Mouse (Mus musculus): ENCODE measurements around the gene Ptgs2.

DNA sequence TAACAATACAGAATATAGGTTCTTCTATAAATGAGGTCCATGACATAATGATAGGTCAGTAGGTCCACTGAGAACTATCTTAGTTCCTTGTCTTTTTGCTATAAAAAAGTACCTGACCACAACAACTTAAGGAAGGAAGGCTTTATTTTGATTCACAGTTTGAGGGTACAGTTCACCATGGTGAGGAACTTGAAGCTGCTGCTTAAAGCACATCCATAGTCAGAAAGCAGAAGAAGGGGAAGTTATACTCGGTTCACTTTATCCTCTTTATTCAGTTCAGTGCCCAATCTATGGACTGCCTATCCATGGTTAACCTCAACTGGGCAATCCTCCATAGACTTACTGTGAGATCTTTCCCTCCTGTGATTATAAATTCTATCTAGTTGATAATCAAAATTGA lies 43.7 kb downstream of the Ptgs2 start:
- TF ChIP-seq CTCF (IDR thresholded peaks at IDR 0.05; ENCODE audit: low read depth, low read length) (no peak), GATA1 (IDR thresholded peaks at IDR 0.05; ENCODE audit: borderline replicate concordance, low read length) (no peak)

Measured in G1E (cell line).